Mouse (Mus musculus): ENCODE measurements at regions not wholly inside any gene's neighbourhood (a gene's known extent, or its start where the extent isn't known, plus 50 kb on each side); places are given as distances from the start of the nearest gene placed in this dataset.

DNA sequence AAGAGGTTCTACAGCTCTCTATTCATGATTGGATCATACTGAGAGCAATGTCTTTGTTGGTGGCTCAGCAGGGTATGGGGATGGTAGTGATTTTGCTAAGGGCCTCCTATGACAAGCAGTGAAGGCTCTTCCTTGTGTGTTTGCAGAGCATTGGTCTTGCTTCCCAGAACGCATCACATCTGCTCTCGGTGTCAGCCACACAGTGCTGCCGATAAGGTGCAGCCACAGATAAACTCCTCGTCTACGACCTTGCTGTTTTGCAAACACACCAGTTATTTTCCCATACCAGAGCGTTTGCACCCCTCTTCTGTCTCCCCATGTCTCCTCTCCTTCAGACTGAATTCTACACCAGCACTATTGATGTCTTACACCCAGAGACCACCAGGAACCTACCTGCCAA lies 68.4 kb upstream of the Thpo start:
- H3K36me3 ChIP-seq (ENCODE audit: control insufficient read depth, insufficient read depth, low read length), result no peaks in the 10 kb centered on the region
- no peak overlapping the region for H3K9ac ChIP-seq (ENCODE audit: low read depth, low read length)
- no peak overlapping the region for H3K4me3 ChIP-seq
- no peaks in the 10 kb centered on the region for H3K79me2 ChIP-seq (replicated peaks; ENCODE audit: control insufficient read depth, insufficient read depth, low read length)
- TF ChIP-seq POLR2A (IDR thresholded peaks at IDR 0.05; ENCODE audit: insufficient read depth, low read depth, low read length), result no peak
- TF ChIP-seq EP300 (IDR thresholded peaks at IDR 0.05; ENCODE audit: insufficient read depth, low read depth, low read length), result no peak
- TF ChIP-seq CTCF (IDR thresholded peaks at IDR 0.05), result no peak
- H3K27me3 ChIP-seq (ENCODE audit: control insufficient read depth, insufficient read depth, low read length), result no peaks in the 10 kb centered on the region
- H3K27ac ChIP-seq, result no peak overlapping the region
- intact Hi-C loops (cut with DNase I), result no loop called here
- DNase-seq, result no peak
- H3K4me1 ChIP-seq (ENCODE audit: control insufficient read depth, insufficient read depth, low read length), result no peaks in the 10 kb centered on the region
- 63% methylated on average over 6 of the region's 6 CpGs for WGBS

DNA sequence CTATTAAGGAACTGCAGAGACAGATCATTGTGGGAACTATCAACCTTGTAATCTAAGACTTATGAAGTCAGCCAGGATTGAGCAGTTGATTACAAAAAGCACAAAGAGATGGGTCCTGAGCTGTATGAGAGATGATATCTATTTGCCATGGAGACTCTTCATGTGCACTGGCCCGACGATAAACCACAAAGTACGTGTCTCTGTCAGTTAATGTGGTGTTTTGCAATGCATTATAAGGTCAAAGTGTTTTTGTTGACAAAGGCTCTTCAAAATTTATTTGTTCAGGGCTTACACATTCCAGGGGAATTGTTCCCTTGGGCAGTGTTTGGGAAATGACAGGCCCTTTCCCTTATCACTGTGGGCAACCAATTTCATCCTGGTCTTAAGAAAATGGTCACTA lies 65.7 kb upstream of the Thpo start:
- Histone ChIP-seq H3K4me3 (no peak overlapping the region), H3K4me1 (ENCODE audit: control insufficient read depth, insufficient read depth, low read length) (no peaks in the 10 kb centered on the region), H3K79me2 (replicated peaks; ENCODE audit: control insufficient read depth, insufficient read depth, low read length) (no peaks in the 10 kb centered on the region), H3K27me3 (ENCODE audit: control insufficient read depth, insufficient read depth, low read length) (no peaks in the 10 kb centered on the region), H3K36me3 (ENCODE audit: control insufficient read depth, insufficient read depth, low read length) (no peaks in the 10 kb centered on the region), H3K9ac (ENCODE audit: low read depth, low read length) (no peak overlapping the region), H3K27ac (no peak overlapping the region)
- WGBS, result 93% methylated on average over 3 of the region's 3 CpGs
- intact Hi-C loops (cut with DNase I), result no loop called here
- TF ChIP-seq EP300 (IDR thresholded peaks at IDR 0.05; ENCODE audit: insufficient read depth, low read depth, low read length) (no peak), POLR2A (IDR thresholded peaks at IDR 0.05; ENCODE audit: insufficient read depth, low read depth, low read length) (no peak), CTCF (IDR thresholded peaks at IDR 0.05) (no peak)
- DNase-seq, result no peak

GRCm38 (mm10) chr16:20798115-20798514 lies 63.8 kb upstream of the Thpo start:
- no peak overlapping the region for H3K9ac ChIP-seq (ENCODE audit: low read depth, low read length)
- H3K4me3 ChIP-seq, result no peak overlapping the region
- WGBS, result 66% methylated on average over 4 of the region's 4 CpGs
- intact Hi-C loops (cut with DNase I), result no loop called here
- no peak for DNase-seq
- H3K4me1 ChIP-seq (ENCODE audit: control insufficient read depth, insufficient read depth, low read length), result no peaks in the 10 kb centered on the region
- H3K36me3 ChIP-seq (ENCODE audit: control insufficient read depth, insufficient read depth, low read length), result no peaks in the 10 kb centered on the region
- H3K27ac ChIP-seq, result no peak overlapping the region
- H3K27me3 ChIP-seq (ENCODE audit: control insufficient read depth, insufficient read depth, low read length), result no peaks in the 10 kb centered on the region
- TF ChIP-seq POLR2A (IDR thresholded peaks at IDR 0.05; ENCODE audit: insufficient read depth, low read depth, low read length) (no peak), CTCF (IDR thresholded peaks at IDR 0.05) (no peak), EP300 (IDR thresholded peaks at IDR 0.05; ENCODE audit: insufficient read depth, low read depth, low read length) (no peak)
- H3K79me2 ChIP-seq (replicated peaks; ENCODE audit: control insufficient read depth, insufficient read depth, low read length), result no peaks in the 10 kb centered on the region

DNA sequence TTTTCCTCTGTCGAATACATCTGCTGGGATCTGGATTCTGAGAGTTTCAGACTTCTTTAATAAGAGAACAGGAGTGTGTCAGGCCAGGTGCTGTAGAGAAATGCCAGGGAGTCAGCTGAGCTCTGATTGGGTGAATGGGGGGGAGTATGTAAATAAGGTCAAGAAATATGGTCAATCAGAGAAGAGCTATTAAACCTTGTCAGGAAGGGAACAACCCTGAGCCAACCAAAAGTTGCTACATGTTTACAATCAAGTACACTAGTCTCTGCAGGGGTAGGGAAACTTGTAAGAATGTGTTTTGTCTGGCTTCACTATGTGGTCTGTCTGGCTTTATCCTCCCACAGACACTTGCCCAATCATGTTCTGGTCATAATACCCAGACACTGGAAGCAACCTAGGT lies 60.4 kb upstream of the Thpo start:
- Histone ChIP-seq H3K27ac (no peak overlapping the region), H3K4me3 (no peak overlapping the region), H3K79me2 (replicated peaks; ENCODE audit: control insufficient read depth, insufficient read depth, low read length) (no peaks in the 10 kb centered on the region), H3K4me1 (ENCODE audit: control insufficient read depth, insufficient read depth, low read length) (no peaks in the 10 kb centered on the region), H3K27me3 (ENCODE audit: control insufficient read depth, insufficient read depth, low read length) (no peaks in the 10 kb centered on the region), H3K9ac (ENCODE audit: low read depth, low read length) (no peak overlapping the region), H3K36me3 (ENCODE audit: control insufficient read depth, insufficient read depth, low read length) (no peaks in the 10 kb centered on the region)
- intact Hi-C loops (cut with DNase I), result no loop called here
- 49% methylated on average over 1 of the region's 1 CpGs for WGBS
- DNase-seq, result no peak
- TF ChIP-seq POLR2A (IDR thresholded peaks at IDR 0.05; ENCODE audit: insufficient read depth, low read depth, low read length), result no peak
- TF ChIP-seq EP300 (IDR thresholded peaks at IDR 0.05; ENCODE audit: insufficient read depth, low read depth, low read length), result no peak
- TF ChIP-seq CTCF (IDR thresholded peaks at IDR 0.05), result no peak
